Mouse (Mus musculus) liver, adult 2 months (tissue): ENCODE data around the gene Oosp3.

Experiments used
- CTCF ChIP-seq: fragments of 200-500 bp; IDR thresholded peaks from 2 replicates; pipeline ENCODE4 v1.5.1; 2011; ENCODE audit warnings: low read depth, low read length, control low read depth
- POLR2A ChIP-seq: fragments of 200-500 bp; IDR thresholded peaks from 2 replicates; pipeline ENCODE4 v1.6.1; 2011; ENCODE audit warnings: low read length, control low read depth; ENCODE audit not compliant: insufficient read depth; ENCODE audit errors: extremely low read depth

DNA sequence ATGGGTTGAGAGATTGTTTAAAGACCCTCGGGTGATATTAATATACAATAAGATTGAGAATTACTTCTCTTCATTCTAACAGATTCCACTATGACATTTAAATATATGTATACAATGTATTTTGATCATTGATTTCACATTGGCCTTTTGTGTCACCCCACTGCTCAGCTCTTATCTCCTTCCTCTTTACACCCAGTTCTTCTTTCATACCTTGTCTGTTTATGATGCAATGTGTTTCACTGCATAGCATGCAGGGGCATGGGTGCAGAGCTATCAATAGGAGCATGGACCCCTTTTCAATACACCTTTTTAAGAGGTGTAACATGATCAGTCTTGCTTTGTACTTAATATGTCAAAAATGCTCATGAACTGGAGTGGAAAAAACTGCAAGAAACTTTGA, 33.4 kb downstream of the Oosp3 start:
- TF ChIP-seq CTCF (no peak), POLR2A (no peak)
